Mouse (Mus musculus) erythroblast, embryonic 14.5 days (primary cell): ENCODE results near the gene Maml3.

Experiments used
- GATA1 ChIP-seq: IDR thresholded peaks from 2 replicates; pipeline ENCODE4 v1.6.1; 2012; ENCODE audit warnings: low read length, inconsistent platforms, mixed read lengths
- TAL1 ChIP-seq: IDR thresholded peaks from 3 replicates; pipeline ENCODE4 v1.6.1; 2012; ENCODE audit warnings: low read length, inconsistent platforms, mixed read lengths

DNA sequence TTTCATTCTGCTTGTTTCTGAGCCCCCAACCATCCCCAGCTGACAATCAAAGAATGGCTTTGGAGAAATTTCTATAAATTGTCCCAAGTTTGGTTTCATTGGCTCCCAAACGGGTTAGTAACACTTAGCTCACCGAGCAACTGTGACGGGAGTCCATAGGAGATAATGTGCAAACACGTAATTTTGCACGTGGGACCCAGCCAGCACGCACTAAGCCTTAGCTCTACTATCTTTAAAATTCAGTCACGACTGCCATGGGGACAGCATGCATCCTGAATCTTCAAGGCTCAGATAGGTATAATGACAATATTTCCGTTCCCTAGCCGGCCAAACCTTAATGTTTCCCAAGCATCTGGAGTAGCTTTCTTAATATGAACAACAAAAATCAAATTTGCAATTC, 243.2 kb downstream of the Maml3 start:
- TF ChIP-seq GATA1 (no peak), TAL1 (no peak)
